Mouse (Mus musculus) cerebellum, postnatal 4 days (tissue): Measurements from ENCODE around the gene Lkaaear1.

Experiments
- DNase-seq, 2 experiments: peaks; one replicate each; pipeline ENCODE4 v3.0.0; 2022; ENCODE audit warnings: low spot score in 2 of 2, mixed read lengths in 1 of 2

Lkaaear1 gene

GRCm38 (mm10) chr2:181698241-181698640 is at the start of gene Lkaaear1:
Gene Lkaaear1 (minus strand): TSS chr2:181698442.
- no peak for DNase-seq

- DNase-seq = no peak
These were observed 31.8 kb upstream of the Lkaaear1 start for GRCm38 (mm10) chr2:181730051-181730450.

- DNase-seq = no peak
These were observed 29.5 kb upstream of the Lkaaear1 start for GRCm38 (mm10) chr2:181727659-181728262.

GRCm38 (mm10) chr2:181722213-181722612 is 24.0 kb upstream of the Lkaaear1 start:
- peak in 1 of 2 experiments; percentile 54 for DNase-seq

- no peak for DNase-seq
These were observed 23.0 kb upstream of the Lkaaear1 start for GRCm38 (mm10) chr2:181721200-181721599.

GRCm38 (mm10) chr2:181720061-181720460 is 21.8 kb upstream of the Lkaaear1 start:
- DNase-seq = no peak

GRCm38 (mm10) chr2:181716991-181717390 is 18.7 kb upstream of the Lkaaear1 start:
- no peak for DNase-seq

GRCm38 (mm10) chr2:181715382-181715781 is 17.1 kb upstream of the Lkaaear1 start:
- DNase-seq = no peak

- DNase-seq = peak; percentile 44 to 56
These were observed 16.7 kb upstream of the Lkaaear1 start, which contains the start of gene Oprl1 for GRCm38 (mm10) chr2:181714903-181715326. Gene Oprl1 (plus strand): TSS chr2:181715016.

- DNase-seq = no peak
These were observed 15.5 kb upstream of the Lkaaear1 start for GRCm38 (mm10) chr2:181713749-181714148.

- DNase-seq = no peak
These were observed 8.4 kb upstream of the Lkaaear1 start for GRCm38 (mm10) chr2:181706668-181707067.

- DNase-seq = no peak
These were observed 1.3 kb downstream of the Lkaaear1 start for GRCm38 (mm10) chr2:181696801-181697420.

- DNase-seq = no peak
These were observed 2.5 kb downstream of the Lkaaear1 start for GRCm38 (mm10) chr2:181695776-181696175.

GRCm38 (mm10) chr2:181694581-181694980 is 3.7 kb downstream of the Lkaaear1 start:
- no peak for DNase-seq

- peak; percentile 48 to 72 for DNase-seq
These were observed 4.6 kb downstream of the Lkaaear1 start, which contains the start of gene Rgs19 for GRCm38 (mm10) chr2:181693339-181694280. Gene Rgs19 (minus strand): TSS chr2:181693977.

- no peak for DNase-seq
These were observed 5.9 kb downstream of the Lkaaear1 start for GRCm38 (mm10) chr2:181692304-181692703.

GRCm38 (mm10) chr2:181691571-181691970 is 6.7 kb downstream of the Lkaaear1 start:
- no peak for DNase-seq

- no peak for DNase-seq
These were observed 7.2 kb downstream of the Lkaaear1 start for GRCm38 (mm10) chr2:181691083-181691482.

- DNase-seq = no peak
These were observed 8.6 kb downstream of the Lkaaear1 start for GRCm38 (mm10) chr2:181689466-181690160.

GRCm38 (mm10) chr2:181687586-181687985 is 10.7 kb downstream of the Lkaaear1 start:
- DNase-seq = no peak

GRCm38 (mm10) chr2:181685686-181686085 is 12.6 kb downstream of the Lkaaear1 start:
- no peak for DNase-seq

- no peak for DNase-seq
These were observed 13.5 kb downstream of the Lkaaear1 start for GRCm38 (mm10) chr2:181684713-181685112.
